Mouse (Mus musculus): Measurements from ENCODE around the gene Iah1. TPM values are rescaled to one million over a fixed set of nuclear protein-coding genes. Genes with fewer than 3 reads are reported as not detected.

Iah1 gene
- polyA plus RNA-seq, 1 experiment from 2014 or later = 43.8 TPM

- H3K4me2 ChIP-seq = no peak overlapping the region
- 95% methylated on average over 5 of the region's 5 CpGs for WGBS
- no peaks in the 10 kb centered on the region for H3K27me3 ChIP-seq
- no peak overlapping the region for H3K9ac ChIP-seq
- peaks cover 59% of the 10 kb centered on the region for H3K36me3 ChIP-seq
- H3K4me1 ChIP-seq = no peaks in the 10 kb centered on the region
- H3K27ac ChIP-seq = no peak overlapping the region
- no peaks in the 10 kb centered on the region for H3K9me3 ChIP-seq
- ATAC-seq (ENCODE audit: insufficient number of reproducible peaks, low FRiP score, low TSS enrichment, low read depth) = no peak
- no peak overlapping the region for H3K4me3 ChIP-seq
These were observed 24.5 kb downstream of the Iah1 start for GRCm38 (mm10) chr12:21340674-21341073.

- no peak overlapping the region for H3K27ac ChIP-seq
- H3K36me3 ChIP-seq = peaks cover 45% of the 10 kb centered on the region
- H3K9me3 ChIP-seq = no peaks in the 10 kb centered on the region
- H3K4me2 ChIP-seq = no peak overlapping the region
- 89% methylated on average over 7 of the region's 7 CpGs for WGBS
- no peak overlapping the region for H3K9ac ChIP-seq
- H3K4me3 ChIP-seq = no peak overlapping the region
- H3K4me1 ChIP-seq = no peaks in the 10 kb centered on the region
- H3K27me3 ChIP-seq = no peaks in the 10 kb centered on the region
- no peak for ATAC-seq (ENCODE audit: insufficient number of reproducible peaks, low FRiP score, low TSS enrichment, low read depth)
These were observed 30.8 kb downstream of the Iah1 start for GRCm38 (mm10) chr12:21346972-21347371.

- no peak overlapping the region for H3K4me3 ChIP-seq
- no peaks in the 10 kb centered on the region for H3K9me3 ChIP-seq
- H3K27ac ChIP-seq = no peak overlapping the region
- H3K9ac ChIP-seq = no peak overlapping the region
- H3K4me2 ChIP-seq = no peak overlapping the region
- 87% methylated on average over 7 of the region's 7 CpGs for WGBS
- peaks cover 54% of the 10 kb centered on the region for H3K36me3 ChIP-seq
- H3K4me1 ChIP-seq = no peaks in the 10 kb centered on the region
- no peaks in the 10 kb centered on the region for H3K27me3 ChIP-seq
- no peak for ATAC-seq (ENCODE audit: insufficient number of reproducible peaks, low FRiP score, low TSS enrichment, low read depth)
These were observed 34.1 kb downstream of the Iah1 start for GRCm38 (mm10) chr12:21350113-21350876.

GRCm38 (mm10) chr12:21353681-21354080 is 37.5 kb downstream of the Iah1 start:
- Histone ChIP-seq H3K27me3 (no peaks in the 10 kb centered on the region), H3K36me3 (peaks cover 47% of the 10 kb centered on the region), H3K4me2 (no peak overlapping the region), H3K9ac (no peak overlapping the region), H3K27ac (no peak overlapping the region), H3K4me3 (no peak overlapping the region), H3K9me3 (no peaks in the 10 kb centered on the region), H3K4me1 (no peaks in the 10 kb centered on the region)
- ATAC-seq (ENCODE audit: insufficient number of reproducible peaks, low FRiP score, low TSS enrichment, low read depth) = no peak
- 96% methylated on average over 8 of the region's 8 CpGs for WGBS

- 69% methylated on average over 2 of the region's 2 CpGs for WGBS
- no peak overlapping the region for H3K27ac ChIP-seq
- no peak overlapping the region for H3K4me2 ChIP-seq
- ATAC-seq (ENCODE audit: insufficient number of reproducible peaks, low FRiP score, low TSS enrichment, low read depth) = no peak
- no peaks in the 10 kb centered on the region for H3K27me3 ChIP-seq
- no peaks in the 10 kb centered on the region for H3K9me3 ChIP-seq
- H3K9ac ChIP-seq = no peak overlapping the region
- H3K36me3 ChIP-seq = peaks cover 14% of the 10 kb centered on the region
- no peaks in the 10 kb centered on the region for H3K4me1 ChIP-seq
- H3K4me3 ChIP-seq = no peak overlapping the region
These were observed 46.5 kb downstream of the Iah1 start for GRCm38 (mm10) chr12:21362686-21363085.

- 88% methylated on average over 3 of the region's 3 CpGs for WGBS
- H3K27ac ChIP-seq = no peak overlapping the region
- no peak for ATAC-seq (ENCODE audit: insufficient number of reproducible peaks, low FRiP score, low TSS enrichment, low read depth)
- H3K4me3 ChIP-seq = no peak overlapping the region
- no peak overlapping the region for H3K9ac ChIP-seq
- no peaks in the 10 kb centered on the region for H3K27me3 ChIP-seq
- no peak overlapping the region for H3K4me2 ChIP-seq
- peaks cover 14% of the 10 kb centered on the region for H3K36me3 ChIP-seq
- no peaks in the 10 kb centered on the region for H3K4me1 ChIP-seq
- H3K9me3 ChIP-seq = no peaks in the 10 kb centered on the region
These were observed 47.0 kb downstream of the Iah1 start for GRCm38 (mm10) chr12:21363195-21363594.

- H3K27me3 ChIP-seq = no peaks in the 10 kb centered on the region
- peaks cover 13% of the 10 kb centered on the region for H3K36me3 ChIP-seq
- no peaks in the 10 kb centered on the region for H3K9me3 ChIP-seq
- WGBS = 69% methylated on average over 10 of the region's 10 CpGs
- H3K27ac ChIP-seq = no peak overlapping the region
- no peak for ATAC-seq (ENCODE audit: insufficient number of reproducible peaks, low FRiP score, low TSS enrichment, low read depth)
- H3K4me2 ChIP-seq = no peak overlapping the region
- no peaks in the 10 kb centered on the region for H3K4me1 ChIP-seq
- no peak overlapping the region for H3K4me3 ChIP-seq
- no peak overlapping the region for H3K9ac ChIP-seq
These were observed 48.6 kb downstream of the Iah1 start for GRCm38 (mm10) chr12:21364624-21365435.

- no peaks in the 10 kb centered on the region for H3K36me3 ChIP-seq
- whole genome bisulfite sequencing = 95% methylated on average over 9 of the region's 9 CpGs
These were observed 52.3 kb downstream of the Iah1 start for GRCm38 (mm10) chr12:21368376-21369086.

GRCm38 (mm10) chr12:21369087-21369410 is 52.9 kb downstream of the Iah1 start:
- no peaks in the 10 kb centered on the region for H3K36me3 ChIP-seq
- H3K27ac ChIP-seq = no peak overlapping the region
- ATAC-seq (ENCODE audit: insufficient number of reproducible peaks, low FRiP score, low TSS enrichment, low read depth) = no peak
- WGBS = 89% methylated on average over 5 of the region's 5 CpGs
- no peak overlapping the region for H3K4me2 ChIP-seq
- H3K9me3 ChIP-seq = no peaks in the 10 kb centered on the region
- no peak overlapping the region for H3K4me3 ChIP-seq
- peaks cover 4% of the 10 kb centered on the region; the same call in 1 of the 2 replicates for H3K4me1 ChIP-seq
- no peaks in the 10 kb centered on the region for H3K27me3 ChIP-seq
- no peak overlapping the region for H3K9ac ChIP-seq

More at GRCm38 (mm10) chr12:21368376-21369086, 52.3 kb downstream of the Iah1 start:
- no peaks in the 10 kb centered on the region for H3K27me3 ChIP-seq
- H3K4me2 ChIP-seq = no peak overlapping the region
- H3K9me3 ChIP-seq = no peaks in the 10 kb centered on the region
- peaks cover 4% of the 10 kb centered on the region; the same call in 1 of the 2 replicates for H3K4me1 ChIP-seq
- H3K4me3 ChIP-seq = no peak overlapping the region
- H3K9ac ChIP-seq = no peak overlapping the region
- ATAC-seq (ENCODE audit: insufficient number of reproducible peaks, low FRiP score, low TSS enrichment, low read depth) = no peak
- no peak overlapping the region for H3K27ac ChIP-seq

GRCm38 (mm10) chr12:21370035-21370611 is 53.9 kb downstream of the Iah1 start:
- no peak overlapping the region for H3K4me3 ChIP-seq
- no peak overlapping the region for H3K9ac ChIP-seq
- no peak overlapping the region for H3K27ac ChIP-seq
- H3K4me2 ChIP-seq = no peak overlapping the region
- H3K27me3 ChIP-seq = no peaks in the 10 kb centered on the region
- no peak for ATAC-seq (ENCODE audit: insufficient number of reproducible peaks, low FRiP score, low TSS enrichment, low read depth)
- H3K9me3 ChIP-seq = no peaks in the 10 kb centered on the region
- 95% methylated on average over 1 of the region's 1 CpGs for WGBS
- peaks cover 4% of the 10 kb centered on the region; the same call in 1 of the 2 replicates for H3K4me1 ChIP-seq
- no peaks in the 10 kb centered on the region for H3K36me3 ChIP-seq

GRCm38 (mm10) chr12:21373100-21373819 is 57.1 kb downstream of the Iah1 start, which contains the start of gene Adam17:
Gene Adam17, minus strand, starts transcription at chr12:21373632.
- Histone ChIP-seq H3K4me1 (peaks cover 4% of the 10 kb centered on the region; the same call in 1 of the 2 replicates), H3K27me3 (no peaks in the 10 kb centered on the region), H3K4me2 (peak within 1 kb of the TSS; percentile 67), H3K9me3 (no peaks in the 10 kb centered on the region), H3K9ac (peak within 1 kb of the TSS; percentile 73), H3K36me3 (no peaks in the 10 kb centered on the region), H3K27ac (peak within 1 kb of the TSS; percentile 96), H3K4me3 (peak within 1 kb of the TSS; percentile 75)
- peak; percentile 98 for ATAC-seq (ENCODE audit: insufficient number of reproducible peaks, low FRiP score, low TSS enrichment, low read depth)
- under 1% methylated on average over 55 of the region's 55 CpGs for WGBS
